Mouse (Mus musculus): ENCODE data around the gene Krtap3-2. TPM values are rescaled to one million over a fixed set of nuclear protein-coding genes. Genes with fewer than 3 reads are reported as not detected.

Gene Krtap3-2
- not detected in 2 replicates for polyA plus RNA-seq (2021; fragmentation: Nextera tagmentation)
- long read RNA-seq, experiment 1 = 0 reads
- long read RNA-seq, experiment 2 = 0 reads

DNA sequence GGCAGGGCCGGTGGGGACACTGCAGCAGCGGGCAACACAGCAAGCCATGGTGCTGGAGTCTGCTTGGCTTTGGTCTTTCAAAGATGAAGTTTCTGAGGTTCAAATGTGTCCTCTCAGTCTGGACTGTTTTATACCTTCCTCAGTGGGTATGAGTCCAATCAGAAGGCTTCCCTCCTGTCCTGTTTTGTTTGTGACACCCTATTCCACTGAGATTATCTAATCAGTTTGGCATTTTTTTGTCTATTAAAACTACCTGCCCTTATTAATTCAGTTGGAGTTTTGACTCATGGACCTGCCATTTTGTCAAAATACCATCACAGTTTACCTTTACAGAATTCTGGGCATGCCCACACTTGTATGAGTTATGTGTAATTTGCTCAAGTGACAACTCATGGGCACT lies at the start of gene Krtap3-2:
Gene Krtap3-2 (minus strand): TSS at position 101 of the 400 bp plus-strand sequence.

GRCm38 (mm10) chr11:99603208-99603607 lies 46.6 kb upstream of the Krtap3-2 start, which contains the start of gene Gm11938:
TSS of gene Gm11938 (minus strand) at chr11:99603308.

DNA sequence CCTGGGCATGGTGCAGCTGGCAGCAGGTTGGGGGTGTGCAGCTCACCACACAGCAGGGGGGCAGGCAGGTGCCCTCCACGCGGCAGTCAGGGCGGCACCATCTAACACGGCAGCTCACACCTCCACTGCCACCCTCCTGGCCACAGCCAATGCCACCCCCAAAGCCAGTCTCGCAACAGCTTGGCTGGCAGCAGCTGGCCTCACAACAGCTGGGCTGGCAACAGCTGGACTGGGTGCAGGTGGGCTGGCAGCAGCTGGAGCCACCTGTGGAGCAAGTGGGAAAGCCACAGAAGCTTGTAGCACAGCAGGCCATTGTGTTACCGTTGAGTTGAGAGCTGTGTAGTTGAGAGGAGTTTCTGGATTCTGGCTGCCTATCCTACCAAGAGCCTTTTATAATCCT lies 41.1 kb upstream of the Krtap3-2 start, which contains the start of gene Krtap9-3:
Gene Krtap9-3 (minus strand): TSS at position 364 of the 400 bp plus-strand sequence.

DNA sequence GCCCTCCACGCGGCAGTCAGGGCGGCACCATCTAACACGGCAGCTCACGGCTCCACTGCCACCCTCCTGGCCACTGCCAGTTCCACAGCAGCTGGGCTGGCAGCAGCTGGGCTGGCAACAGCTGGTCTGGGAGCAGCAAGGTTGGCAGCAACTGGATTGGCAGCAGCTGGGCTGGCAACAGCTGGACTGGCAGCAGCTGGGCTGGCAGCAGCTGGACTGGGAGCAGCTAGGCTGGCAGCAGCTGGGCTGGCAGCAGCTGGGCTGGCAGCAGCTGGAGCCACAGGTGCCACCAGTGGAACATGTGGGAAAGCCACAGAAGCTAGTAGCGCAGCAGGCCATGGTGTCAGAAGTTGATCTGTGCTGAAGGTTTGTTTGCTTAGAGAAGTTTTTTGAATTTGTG lies 34.3 kb upstream of the Krtap3-2 start, which contains the start of gene Krtap1-3:
Gene Krtap1-3 (minus strand): TSS at position 359 of the 400 bp plus-strand sequence.

GRCm38 (mm10) chr11:99583245-99583704 lies 26.6 kb upstream of the Krtap3-2 start, which contains the start of gene Krtap1-4:
TSS of gene Krtap1-4 (minus strand) at chr11:99583654.

GRCm38 (mm10) chr11:99580636-99581035 lies 24.0 kb upstream of the Krtap3-2 start, which contains the start of gene Krtap1-5:
TSS of gene Krtap1-5 (minus strand) at chr11:99581016.

GRCm38 (mm10) chr11:99566530-99566929 lies 9.9 kb upstream of the Krtap3-2 start, which contains the start of gene Krtap3-1:
TSS of gene Krtap3-1 (minus strand) at chr11:99566630.

DNA sequence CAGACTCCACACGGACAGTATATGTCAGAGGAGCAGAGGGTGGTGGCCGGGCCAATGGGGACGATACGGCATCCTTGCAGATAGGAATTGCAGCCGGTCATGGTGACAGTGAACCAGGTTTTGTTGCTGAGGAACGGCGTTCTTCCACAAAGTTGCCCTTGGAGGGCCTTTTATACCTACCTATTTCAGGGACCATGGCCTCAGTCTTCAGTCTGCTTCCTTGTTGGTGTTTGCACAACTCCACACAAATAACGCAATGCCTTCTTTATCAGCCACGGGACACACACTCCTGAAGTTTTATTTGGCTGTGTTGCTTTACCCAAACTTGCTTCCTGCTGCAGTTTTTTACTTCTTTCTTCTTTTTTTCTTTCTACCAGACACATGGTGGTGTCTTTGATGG lies 2.7 kb upstream of the Krtap3-2 start, which contains the start of gene Gm11939:
Gene Gm11939 (minus strand): TSS at position 101 of the 400 bp plus-strand sequence.

GRCm38 (mm10) chr11:99550765-99551164 lies 5.9 kb downstream of the Krtap3-2 start, which contains the start of gene Krtap3-3:
TSS of gene Krtap3-3 (minus strand) at chr11:99550865.

DNA sequence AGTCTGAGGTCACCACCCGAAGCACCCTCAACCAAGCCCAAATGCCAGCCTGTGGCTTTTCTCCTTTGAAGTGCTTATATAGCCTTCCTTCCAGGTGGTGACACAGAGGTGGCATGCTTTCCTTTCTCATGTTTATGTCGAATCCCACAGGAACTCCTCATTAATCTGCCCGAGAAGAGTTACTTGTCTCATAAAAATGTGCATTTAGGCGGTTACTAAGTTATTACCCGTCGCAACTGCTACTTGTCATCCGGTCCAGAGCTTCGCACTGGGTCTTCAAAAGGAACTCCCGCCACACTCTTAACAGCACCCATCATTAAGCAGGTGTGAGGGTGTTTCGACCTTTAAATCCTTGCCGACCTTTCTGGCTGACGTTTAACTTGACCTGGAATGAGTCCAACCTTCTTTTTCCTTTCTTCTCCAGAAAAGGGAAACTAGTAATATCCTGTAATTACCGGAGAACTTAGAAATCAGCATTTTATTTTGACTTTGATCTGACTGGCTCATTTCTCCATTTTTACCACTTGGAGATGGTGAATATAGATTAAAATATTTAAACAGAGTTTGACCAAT lies 35.3 kb downstream of the Krtap3-2 start, which contains the start of gene Krt39:
Gene Krt39 (minus strand): TSS at position 51 of the 573 bp plus-strand sequence.

Other genes starting within 250 kb of the Krtap3-2 start
- not detected in 2 replicates for gene Krt25, start 233.9 kb downstream of the Krtap3-2 start, polyA plus RNA-seq (2021; fragmentation: Nextera tagmentation)
- 0.10 TPM in 1 of 2 replicates, not detected in the other for gene Krt26, start 218.9 kb downstream of the Krtap3-2 start, polyA plus RNA-seq (2021; fragmentation: Nextera tagmentation)
- not detected in 2 replicates for gene Krt27, start 205.7 kb downstream of the Krtap3-2 start, polyA plus RNA-seq (2021; fragmentation: Nextera tagmentation)
- gene Krt28, start 181.9 kb downstream of the Krtap3-2 start, polyA plus RNA-seq (2021; fragmentation: Nextera tagmentation) = 0.16 and 0.35 TPM in 2 replicates
- gene Krt10, start 167.5 kb downstream of the Krtap3-2 start, polyA plus RNA-seq (2021; fragmentation: Nextera tagmentation) = 42.1 and 46.5 TPM in 2 replicates
- gene Krt12, start 134.6 kb downstream of the Krtap3-2 start, polyA plus RNA-seq (2021; fragmentation: Nextera tagmentation) = 5.2 and 6.6 TPM in 2 replicates
- not detected in 2 replicates for gene Krt20, start 118.7 kb downstream of the Krtap3-2 start, polyA plus RNA-seq (2021; fragmentation: Nextera tagmentation)
- gene Krt23, start 63.7 kb downstream of the Krtap3-2 start, polyA plus RNA-seq (2021; fragmentation: Nextera tagmentation) = 0.97 TPM in 1 of 2 replicates, not detected in the other
- not detected in 2 replicates for gene Krt39, start 35.5 kb downstream of the Krtap3-2 start, polyA plus RNA-seq (2021; fragmentation: Nextera tagmentation)
- gene Krt40, start 13.7 kb downstream of the Krtap3-2 start, polyA plus RNA-seq (2021; fragmentation: Nextera tagmentation) = not detected in 2 replicates
- not detected in 2 replicates for gene Krtap3-3, start 6.0 kb downstream of the Krtap3-2 start, polyA plus RNA-seq (2021; fragmentation: Nextera tagmentation)
- not detected in 2 replicates for gene Gm11939, start 2.6 kb upstream of the Krtap3-2 start, polyA plus RNA-seq (2021; fragmentation: Nextera tagmentation)
- not detected in 2 replicates for gene Krtap3-1, start 9.8 kb upstream of the Krtap3-2 start, polyA plus RNA-seq (2021; fragmentation: Nextera tagmentation)
- gene Krtap1-5, start 24.2 kb upstream of the Krtap3-2 start, polyA plus RNA-seq (2021; fragmentation: Nextera tagmentation) = not detected in 2 replicates
- gene Krtap1-4, start 26.8 kb upstream of the Krtap3-2 start, polyA plus RNA-seq (2021; fragmentation: Nextera tagmentation) = not detected in 2 replicates
- not detected in 2 replicates for gene Krtap1-3, start 34.5 kb upstream of the Krtap3-2 start, polyA plus RNA-seq (2021; fragmentation: Nextera tagmentation)
- not detected in 2 replicates for gene Krtap9-3, start 41.3 kb upstream of the Krtap3-2 start, polyA plus RNA-seq (2021; fragmentation: Nextera tagmentation)
- gene Gm11938, start 46.5 kb upstream of the Krtap3-2 start, polyA plus RNA-seq (2021; fragmentation: Nextera tagmentation) = not detected in 2 replicates
- not detected in 2 replicates for gene Gm11937, start 53.3 kb upstream of the Krtap3-2 start, polyA plus RNA-seq (2021; fragmentation: Nextera tagmentation)
- not detected in 2 replicates for gene Krtap2-4, start 58.0 kb upstream of the Krtap3-2 start, polyA plus RNA-seq (2021; fragmentation: Nextera tagmentation)
- not detected in 2 replicates for gene Gm11562, start 63.6 kb upstream of the Krtap3-2 start, polyA plus RNA-seq (2021; fragmentation: Nextera tagmentation)
- not detected in 2 replicates for gene Krtap4-1, start 71.4 kb upstream of the Krtap3-2 start, polyA plus RNA-seq (2021; fragmentation: Nextera tagmentation)
- not detected in 2 replicates for gene Krtap4-2, start 78.2 kb upstream of the Krtap3-2 start, polyA plus RNA-seq (2021; fragmentation: Nextera tagmentation)
- not detected in 2 replicates for gene Krtap4-7, start 87.2 kb upstream of the Krtap3-2 start, polyA plus RNA-seq (2021; fragmentation: Nextera tagmentation)
- gene Gm11555, start 93.4 kb upstream of the Krtap3-2 start, polyA plus RNA-seq (2021; fragmentation: Nextera tagmentation) = not detected in 2 replicates
- not detected in 2 replicates for gene Gm11563, start 102.1 kb upstream of the Krtap3-2 start, polyA plus RNA-seq (2021; fragmentation: Nextera tagmentation)
- gene Krtap4-6, start 109.1 kb upstream of the Krtap3-2 start, polyA plus RNA-seq (2021; fragmentation: Nextera tagmentation) = not detected in 2 replicates
- not detected in 2 replicates for gene Gm14190, start 133.9 kb upstream of the Krtap3-2 start, polyA plus RNA-seq (2021; fragmentation: Nextera tagmentation)
- gene Gm14180, start 177.4 kb upstream of the Krtap3-2 start, polyA plus RNA-seq (2021; fragmentation: Nextera tagmentation) = not detected in 2 replicates
- gene Gm11595, start 216.1 kb upstream of the Krtap3-2 start, polyA plus RNA-seq (2021; fragmentation: Nextera tagmentation) = not detected in 2 replicates
- not detected in 2 replicates for gene Krtap4-8, start 223.9 kb upstream of the Krtap3-2 start, polyA plus RNA-seq (2021; fragmentation: Nextera tagmentation)
- gene Krtap4-9, start 228.3 kb upstream of the Krtap3-2 start, polyA plus RNA-seq (2021; fragmentation: Nextera tagmentation) = not detected in 2 replicates
- not detected in 2 replicates for gene Gm11596, start 236.6 kb upstream of the Krtap3-2 start, polyA plus RNA-seq (2021; fragmentation: Nextera tagmentation)
- not detected in 2 replicates for gene Gm11569, start 242.1 kb upstream of the Krtap3-2 start, polyA plus RNA-seq (2021; fragmentation: Nextera tagmentation)
- gene Gm11554, start 247.6 kb upstream of the Krtap3-2 start, polyA plus RNA-seq (2021; fragmentation: Nextera tagmentation) = not detected in 2 replicates

All from layer of hippocampus, adult 6 months (tissue).